Mouse (Mus musculus): ENCODE data around the gene Ubqln4.

The Ubqln4 gene

GRCm38 (mm10) chr3:88526157-88527131 is 27.1 kb upstream of the Ubqln4 start:
- peak; percentile 77 for DNase-seq (ENCODE audit: low spot score)

DNA sequence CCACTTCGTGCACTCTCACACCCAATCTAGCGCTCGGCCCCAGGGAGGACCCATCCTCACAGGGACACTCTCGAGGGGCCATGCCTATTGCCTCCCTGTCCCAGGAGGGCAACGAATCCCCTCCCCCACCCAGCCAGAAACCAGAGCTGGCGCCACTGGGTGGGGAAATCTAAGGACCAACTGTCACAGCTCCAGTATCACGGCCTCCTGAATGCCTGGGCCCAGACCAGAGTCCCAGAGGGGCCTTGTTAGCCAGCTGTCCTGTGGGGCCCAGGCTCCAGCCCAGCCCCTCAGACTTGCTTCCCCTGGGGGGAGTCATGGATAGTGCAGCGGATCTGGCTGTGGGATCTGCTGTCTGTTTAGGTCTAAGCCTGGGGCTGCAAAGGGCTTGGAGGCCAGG is 26.0 kb upstream of the Ubqln4 start:
- DNase-seq (ENCODE audit: low spot score), result no peak

- no peak for DNase-seq (ENCODE audit: low spot score)
Measured at GRCm38 (mm10) chr3:88528646-88529045, 24.9 kb upstream of the Ubqln4 start.

- DNase-seq (ENCODE audit: low spot score), result no peak
Measured at GRCm38 (mm10) chr3:88529204-88530000, 24.2 kb upstream of the Ubqln4 start.

DNA sequence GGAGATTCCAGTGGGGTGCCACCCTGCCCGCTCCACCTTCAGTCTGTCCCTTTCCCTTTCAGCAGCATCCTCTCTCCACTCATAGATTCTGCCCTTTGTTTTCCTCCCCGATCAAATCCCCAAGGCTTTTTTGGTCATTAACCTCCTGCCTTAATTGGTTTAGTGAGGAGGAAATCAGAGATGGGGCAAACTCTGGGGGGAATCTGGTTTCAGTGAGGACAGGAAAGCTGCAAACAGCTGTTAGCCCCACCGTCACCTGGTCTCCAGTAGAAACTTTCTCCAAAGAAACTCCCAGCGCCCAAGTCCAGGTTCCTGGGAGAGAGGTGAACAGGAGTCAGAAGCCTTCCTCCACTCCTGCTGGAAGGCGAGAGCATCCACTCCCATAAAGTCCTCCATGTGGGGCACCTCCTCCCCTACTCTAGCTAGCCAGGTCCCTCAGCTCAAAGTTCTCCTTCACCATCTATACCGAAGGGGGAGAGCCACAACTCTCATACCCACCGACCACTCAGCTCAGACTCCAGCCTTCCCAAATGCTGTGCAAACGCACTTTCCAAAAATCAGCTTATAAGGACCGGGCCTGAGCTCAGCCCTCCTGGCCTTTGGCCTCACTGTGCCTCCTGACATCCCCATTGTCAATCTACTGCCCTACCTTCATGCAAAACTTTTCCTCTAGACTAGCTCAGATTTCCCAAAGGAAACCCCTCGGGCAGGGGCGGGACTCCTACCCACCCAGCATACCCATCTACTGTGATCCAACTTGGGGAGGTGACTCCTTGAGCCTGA is 23.3 kb upstream of the Ubqln4 start:
- no peak for DNase-seq (ENCODE audit: low spot score)

- DNase-seq (ENCODE audit: low spot score), result peak; percentile 71
Measured at GRCm38 (mm10) chr3:88531348-88532298, 21.9 kb upstream of the Ubqln4 start.

- DNase-seq (ENCODE audit: low spot score), result no peak
Measured at GRCm38 (mm10) chr3:88532299-88532674, 21.3 kb upstream of the Ubqln4 start, which contains the start of gene Mex3a. Gene Mex3a, plus strand, starts transcription at chr3:88532395.

DNA sequence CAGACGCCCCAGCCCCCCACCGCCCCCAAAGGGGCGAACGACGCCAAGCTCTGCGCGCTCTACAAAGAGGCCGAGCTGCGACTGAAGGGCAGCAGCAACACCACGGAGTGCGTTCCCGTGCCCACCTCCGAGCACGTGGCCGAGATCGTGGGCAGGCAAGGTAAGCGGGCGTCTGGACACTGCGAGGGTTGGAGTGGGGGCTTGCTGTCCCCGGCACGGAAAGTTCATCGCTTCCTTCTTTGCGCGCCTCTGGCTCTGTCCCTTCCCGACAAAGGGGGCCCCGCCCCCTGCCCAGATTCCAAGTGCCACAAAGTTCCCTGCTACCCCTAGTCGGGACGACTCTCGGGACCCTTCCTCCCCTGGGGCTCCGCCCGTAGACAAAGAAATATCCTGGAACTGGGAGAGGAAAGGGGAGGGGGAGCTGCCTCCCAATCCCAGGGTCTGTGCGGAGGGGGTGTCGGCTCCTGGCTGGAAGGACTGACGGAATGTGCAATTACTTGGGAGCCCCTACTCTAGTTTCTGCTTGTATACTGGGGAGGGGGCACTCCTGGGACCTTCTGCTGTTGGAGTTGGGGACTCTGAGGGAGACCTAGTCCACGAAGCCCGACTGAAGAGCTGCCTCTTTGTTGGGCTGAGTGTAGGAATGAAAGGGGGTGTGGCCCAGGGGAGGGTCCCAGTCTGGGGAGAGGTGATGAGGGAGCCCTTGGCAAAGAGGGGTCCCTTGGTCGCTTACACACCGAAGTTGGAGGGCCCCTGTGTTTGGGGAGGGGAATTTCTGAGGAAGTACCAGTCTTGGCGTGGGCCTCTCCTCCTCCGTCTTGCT is 20.7 kb upstream of the Ubqln4 start:
- no peak for DNase-seq (ENCODE audit: low spot score)

- no peak for DNase-seq (ENCODE audit: low spot score)
Measured at GRCm38 (mm10) chr3:88533706-88534105, 19.9 kb upstream of the Ubqln4 start.

GRCm38 (mm10) chr3:88535005-88535404 is 18.6 kb upstream of the Ubqln4 start:
- no peak for DNase-seq (ENCODE audit: low spot score)

DNA sequence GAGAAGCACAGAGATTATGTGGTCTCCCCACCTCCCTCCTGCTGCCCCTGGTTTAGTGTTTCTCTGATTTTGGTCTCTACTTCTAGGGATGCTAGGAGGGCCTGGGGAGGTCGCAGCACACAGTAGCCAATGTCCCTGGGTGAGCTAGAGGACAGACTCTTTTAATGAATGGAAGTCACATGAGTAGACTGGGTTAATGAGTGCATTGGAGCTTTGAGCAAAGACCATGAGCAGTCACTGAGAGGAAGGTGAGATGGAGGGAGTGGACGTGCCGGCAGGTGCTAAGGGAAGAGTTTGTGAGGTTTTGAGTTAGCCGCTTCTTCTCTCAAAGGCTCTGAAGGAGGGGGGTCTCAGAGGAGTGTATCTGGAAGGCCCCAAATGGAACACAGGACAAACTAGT is 18.0 kb upstream of the Ubqln4 start:
- DNase-seq (ENCODE audit: low spot score), result no peak

- DNase-seq (ENCODE audit: low spot score), result no peak
Measured at GRCm38 (mm10) chr3:88536103-88536930, 17.2 kb upstream of the Ubqln4 start.

DNA sequence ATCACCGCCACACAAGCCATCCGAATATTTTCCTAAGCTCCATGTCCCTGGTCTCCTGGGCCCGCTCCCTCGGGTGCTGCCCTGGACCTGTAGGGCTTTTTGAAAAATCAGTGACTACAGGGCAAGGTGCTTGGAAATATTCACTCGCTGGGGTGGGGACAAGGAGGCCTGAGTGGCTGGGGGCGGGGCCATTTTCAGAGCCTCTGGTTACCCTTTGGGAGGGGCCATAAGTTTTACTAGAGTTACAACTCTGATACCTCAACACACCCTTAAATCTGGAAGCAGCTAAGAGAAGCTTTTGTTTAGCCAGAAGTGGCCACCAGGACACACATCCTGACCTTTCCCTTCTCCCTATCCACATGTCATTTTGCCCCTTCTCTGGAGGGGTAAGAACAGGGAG is 16.4 kb upstream of the Ubqln4 start:
- no peak for DNase-seq (ENCODE audit: low spot score)

DNA sequence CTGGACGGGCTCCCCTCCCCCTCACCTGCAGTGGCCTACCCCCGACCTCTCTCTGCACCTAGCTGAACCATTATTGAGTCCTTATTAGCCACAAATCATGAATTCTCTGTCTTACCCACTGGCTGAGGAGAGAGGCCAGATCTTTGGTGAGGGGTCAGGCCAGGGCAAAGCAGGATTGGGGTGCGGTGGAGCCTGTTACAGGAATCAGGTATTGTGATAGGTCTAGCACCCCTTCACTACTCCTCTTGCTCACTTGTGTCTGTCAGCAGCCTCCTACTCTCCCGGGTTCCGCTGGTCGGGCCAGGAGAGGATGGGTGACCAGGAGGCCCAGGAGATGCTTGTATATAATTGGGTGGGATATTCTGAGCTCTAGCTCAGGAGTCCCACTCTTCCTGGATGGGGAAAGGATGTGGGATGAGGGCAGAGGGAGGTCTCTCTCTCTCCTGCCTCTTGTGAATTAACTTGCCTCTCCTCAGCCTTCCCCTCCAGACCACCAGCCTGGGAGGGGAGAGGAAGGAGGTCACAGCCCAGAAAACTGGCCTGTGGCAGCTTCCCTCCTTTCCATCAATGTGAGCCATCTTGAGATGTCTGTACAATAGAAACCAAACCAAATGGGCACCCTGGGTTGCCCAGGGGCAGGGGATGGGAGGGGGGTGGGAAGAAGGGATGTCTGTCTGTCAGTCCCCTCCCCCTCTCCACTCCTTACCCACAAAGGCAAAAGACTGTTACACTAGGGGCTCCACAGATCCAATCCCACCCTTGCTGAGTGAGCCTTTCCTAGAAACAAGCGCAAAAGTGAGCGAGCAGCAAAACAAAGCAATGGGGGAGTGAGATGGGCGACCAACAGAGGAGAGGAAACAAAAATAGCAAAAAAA is 15.1 kb upstream of the Ubqln4 start:
- no peak for DNase-seq (ENCODE audit: low spot score)

- DNase-seq (ENCODE audit: low spot score), result no peak
Measured at GRCm38 (mm10) chr3:88539397-88539796, 14.2 kb upstream of the Ubqln4 start.

DNA sequence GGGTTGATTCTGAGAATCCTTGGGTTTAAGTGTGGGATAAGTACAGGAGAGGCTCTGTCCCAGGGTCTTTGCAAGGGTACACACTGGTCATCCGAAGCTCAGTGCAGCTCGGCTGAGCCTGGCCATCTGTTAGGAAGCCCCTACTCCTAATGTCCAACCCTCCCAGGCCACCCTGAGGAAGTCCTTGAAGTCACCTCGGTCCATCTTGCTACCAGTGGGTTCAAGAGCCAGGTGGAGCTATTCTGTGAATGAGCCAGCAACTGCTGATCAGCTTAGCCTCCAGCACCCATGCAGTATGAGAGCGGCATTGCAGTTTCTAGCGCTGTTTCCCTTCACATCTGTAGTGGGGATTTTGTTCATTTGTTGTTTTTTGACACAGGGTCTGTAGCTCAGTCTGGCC is 13.5 kb upstream of the Ubqln4 start:
- DNase-seq (ENCODE audit: low spot score), result no peak

GRCm38 (mm10) chr3:88541622-88542401 is 11.7 kb upstream of the Ubqln4 start:
- no peak for DNase-seq (ENCODE audit: low spot score)
